Mouse (Mus musculus) liver, embryonic 14.5 days (tissue): Measurements from ENCODE around the gene Irf2bp2. TPM values are rescaled to one million over a fixed set of nuclear protein-coding genes. Genes with fewer than 3 reads are reported as not detected.

Experiments
- ATAC-seq: fragments of 200-750 bp; cut with Nextera tagmentation; 2 replicates; pipeline ENCODE4 v1.8.0; 2017; ENCODE audit warnings: moderate number of reproducible peaks, mild to moderate bottlenecking, moderate library complexity; ENCODE audit not compliant: insufficient read depth
- DNase-seq, 3 experiments: peaks; one replicate each; pipeline ENCODE4 v3.0.0-alpha.2; 2012 to 2013; ENCODE audit warnings: low read depth in 3 of 3, low spot score in 3 of 3
- H3K27ac ChIP-seq: fragments of 300-500 bp; sonication (generic); 2 replicates; pipeline ENCODE4 v1.5.1; 2014; ENCODE audit warnings: moderate library complexity, mild to moderate bottlenecking, control low read depth, inconsistent platforms
- H3K27me3 ChIP-seq: fragments of 300-500 bp; sonication (generic); 2 replicates; pipeline ENCODE4 v1.6.1; 2014; ENCODE audit warnings: mild to moderate bottlenecking, low read length, moderate library complexity; ENCODE audit not compliant: control insufficient read depth, insufficient read depth
- H3K36me3 ChIP-seq: fragments of 300-500 bp; sonication (generic); replicated peaks from 2 replicates; pipeline ENCODE4 v1.6.1; 2014; ENCODE audit warnings: low read depth; ENCODE audit not compliant: control insufficient read depth, insufficient read depth
- H3K4me1 ChIP-seq, 2 experiments: fragments of 200-500 bp in 1 of 2; fragments of 300-500 bp in 1 of 2; sonication (generic) in 1 of 2; replicated peaks; 2 replicates each; pipeline ENCODE4 v1.6.1; 2012 to 2014; ENCODE audit warnings: antibody characterized with exemption in 1 of 2, inconsistent platforms in 1 of 2, low read length in 1 of 2; ENCODE audit not compliant: control insufficient read depth in 2 of 2, insufficient read depth in 2 of 2
- H3K4me2 ChIP-seq: fragments of 300-500 bp; sonication (generic); 2 replicates; pipeline ENCODE4 v1.6.1; 2014; ENCODE audit warnings: low read depth, mild to moderate bottlenecking, control low read depth, moderate library complexity
- H3K4me3 ChIP-seq, 2 experiments: fragments of 200-500 bp in 1 of 2; fragments of 300-500 bp in 1 of 2; sonication (generic) in 1 of 2; 2 replicates each; pipeline ENCODE4 v1.5.1; 2012 to 2014; ENCODE audit warnings: low read depth in 2 of 2, low read length in 2 of 2, mild to moderate bottlenecking in 2 of 2, control low read depth in 1 of 2, inconsistent platforms in 1 of 2, moderate library complexity in 1 of 2; ENCODE audit not compliant: insufficient read depth in 1 of 2
- H3K9ac ChIP-seq: fragments of 300-500 bp; sonication (generic); replicated peaks from 2 replicates; pipeline ENCODE4 v1.6.1; 2014; ENCODE audit warnings: mild to moderate bottlenecking, control low read depth, moderate library complexity
- H3K9me3 ChIP-seq: fragments of 300-500 bp; sonication (generic); 2 replicates; pipeline ENCODE4 v1.6.1; 2016; ENCODE audit warnings: low read length, mixed read lengths; ENCODE audit not compliant: control insufficient read depth
- CTCF ChIP-seq: IDR thresholded peaks from 2 replicates; pipeline ENCODE4 v1.5.1; 2016; ENCODE audit warnings: antibody characterized with exemption, low read depth, control low read depth
- EP300 ChIP-seq: IDR thresholded peaks from 2 replicates; pipeline ENCODE4 v1.6.1; 2016; ENCODE audit warnings: antibody characterized with exemption, low read depth
- WGBS: fragments of 180-500 bp; shearing (Covaris S2); extraction: QIAGEN DNeasy Blood & Tissue Kit; methylation state at CpG from one replicate; pipeline ENCODE4 v1.1.7; 2014; ENCODE audit not compliant: insufficient replicate concordance; 5-methylcytosine and 5-hydroxymethylcytosine counted together
- polyA plus RNA-seq, 2 experiments: library from polyadenylated mRNA; depleted of rRNA in 1 of 2; stranded (reverse) in 1 of 2; unstranded in 1 of 2; fragments of >200 nt; fragmentation: Nextera tagmentation in 1 of 2; extraction: Ambion mirVana in 1 of 2; gene quantifications; 2 replicates each; pipeline versions ENCODE4 v1.2.1 to v1.2.3; 2012 to 2014

Irf2bp2 gene
- polyA plus RNA-seq, 2 experiments = 2.8 to 10.9 TPM

- no peaks in the 10 kb centered on the region for H3K36me3 ChIP-seq
- H3K4me3 ChIP-seq = no peak overlapping the region
- ATAC-seq = no peak
- DNase-seq = no peak
- H3K4me2 ChIP-seq = no peak overlapping the region
- peaks cover 0 to 8% of the 10 kb centered on the region in 2 experiments; a peak in 2 of 4 replicates for H3K4me1 ChIP-seq
- TF ChIP-seq EP300 (no peak), CTCF (no peak)
- WGBS = 78% methylated on average over 13 of the region's 13 CpGs
- H3K27ac ChIP-seq = no peak overlapping the region
- H3K9ac ChIP-seq = no peak overlapping the region
- H3K27me3 ChIP-seq = no peaks in the 10 kb centered on the region
- H3K9me3 ChIP-seq = no peaks in the 10 kb centered on the region
Observed at GRCm38 (mm10) chr8:126558400-126558953, 35.3 kb downstream of the Irf2bp2 start.

GRCm38 (mm10) chr8:126557403-126557802 lies 36.4 kb downstream of the Irf2bp2 start:
- no peak overlapping the region for H3K9ac ChIP-seq
- no peak for ATAC-seq
- DNase-seq = no peak
- no peaks in the 10 kb centered on the region for H3K27me3 ChIP-seq
- H3K27ac ChIP-seq = no peak overlapping the region
- no peak overlapping the region for H3K4me3 ChIP-seq
- WGBS = 29% methylated on average over 9 of the region's 9 CpGs
- no peaks in the 10 kb centered on the region for H3K36me3 ChIP-seq
- H3K9me3 ChIP-seq = no peaks in the 10 kb centered on the region
- peaks cover 0 to 8% of the 10 kb centered on the region in 2 experiments; a peak in 2 of 4 replicates for H3K4me1 ChIP-seq
- H3K4me2 ChIP-seq = no peak overlapping the region
- TF ChIP-seq EP300 (no peak), CTCF (no peak)

- no peak for TF ChIP-seq CTCF
- no peak for TF ChIP-seq EP300
- no peaks in the 10 kb centered on the region for H3K27me3 ChIP-seq
Observed at GRCm38 (mm10) chr8:126556691-126557090, 37.1 kb downstream of the Irf2bp2 start.

GRCm38 (mm10) chr8:126554741-126555140 lies 39.0 kb downstream of the Irf2bp2 start:
- TF ChIP-seq CTCF (no peak), EP300 (no peak)
- DNase-seq (no peak), ATAC-seq (no peak)
- H3K27ac ChIP-seq = no peak overlapping the region
- peaks cover 0 to 17% of the 10 kb centered on the region in 2 experiments; a peak in 2 of 4 replicates for H3K4me1 ChIP-seq
- no peaks in the 10 kb centered on the region for H3K27me3 ChIP-seq
- 70% methylated on average over 4 of the region's 4 CpGs for WGBS
- no peak overlapping the region for H3K9ac ChIP-seq
- H3K36me3 ChIP-seq = no peaks in the 10 kb centered on the region
- H3K9me3 ChIP-seq = no peaks in the 10 kb centered on the region
- H3K4me3 ChIP-seq = no peak overlapping the region
- no peak overlapping the region for H3K4me2 ChIP-seq

More at GRCm38 (mm10) chr8:126556691-126557090, 37.1 kb downstream of the Irf2bp2 start:
- Histone ChIP-seq H3K27ac (no peak overlapping the region), H3K4me1 (peaks cover 0 to 10% of the 10 kb centered on the region in 2 experiments; a peak in 2 of 4 replicates), H3K9ac (no peak overlapping the region), H3K4me3 (no peak overlapping the region), H3K9me3 (no peaks in the 10 kb centered on the region), H3K36me3 (no peaks in the 10 kb centered on the region), H3K4me2 (no peak overlapping the region)
- no peak for ATAC-seq
- 68% methylated on average over 5 of the region's 5 CpGs for WGBS
- no peak for DNase-seq

GRCm38 (mm10) chr8:126551871-126552270 lies 41.9 kb downstream of the Irf2bp2 start:
- Histone ChIP-seq H3K9me3 (no peaks in the 10 kb centered on the region), H3K36me3 (no peaks in the 10 kb centered on the region), H3K4me3 (no peak overlapping the region), H3K4me2 (no peak overlapping the region), H3K9ac (no peak overlapping the region), H3K27ac (no peak overlapping the region), H3K27me3 (no peaks in the 10 kb centered on the region), H3K4me1 (peaks cover 0 to 9% of the 10 kb centered on the region in 2 experiments; a peak in 2 of 4 replicates)
- DNase-seq (no peak), ATAC-seq (no peak)
- TF ChIP-seq EP300 (no peak), CTCF (no peak)
- WGBS = 54% methylated on average over 4 of the region's 4 CpGs
